Mouse (Mus musculus): Measurements from ENCODE around the gene Mfsd2a. TPM values are rescaled to one million over a fixed set of nuclear protein-coding genes. Genes with fewer than 3 reads are reported as not detected.

The Mfsd2a gene
- polyA plus RNA-seq (2015; fragmentation: Nextera tagmentation; extraction: Ambion mirVana) = 0.05 and 0.06 TPM in 2 replicates

GRCm38 (mm10) chr4:122961100-122961567 is at the start of gene Mfsd2a:
Gene Mfsd2a (minus strand): TSS chr4:122961188.
- no peak within 1 kb of the TSS for H3K27ac ChIP-seq (replicated peaks)
- peak within 1 kb of the TSS; percentile 70 for H3K4me2 ChIP-seq
- H3K9me3 ChIP-seq (replicated peaks) = no peaks in the 10 kb centered on the region
- no peak within 1 kb of the TSS for H3K9ac ChIP-seq
- peaks cover 9% of the 10 kb centered on the region; the same call in 1 of the 2 replicates for H3K4me1 ChIP-seq (replicated peaks)
- no peaks in the 10 kb centered on the region for H3K36me3 ChIP-seq (replicated peaks)
- H3K27me3 ChIP-seq = peaks cover 64% of the 10 kb centered on the region
- ATAC-seq (ENCODE audit: insufficient read depth) = no peak
- H3K4me3 ChIP-seq (replicated peaks) = peak within 1 kb of the TSS; percentile 41
- under 1% methylated on average over 27 of the region's 27 CpGs for WGBS (ENCODE audit: insufficient replicate concordance)

- H3K4me1 ChIP-seq (replicated peaks) = 0 out of 2 replicates have a peak, but pooled peaks cover 7% of the 10 kb centered on the region
- no peaks in the 10 kb centered on the region for H3K36me3 ChIP-seq (replicated peaks)
- WGBS (ENCODE audit: insufficient replicate concordance) = 41% methylated on average over 15 of the region's 15 CpGs
- no peak overlapping the region for H3K4me3 ChIP-seq (replicated peaks)
- H3K27me3 ChIP-seq = peaks cover 13% of the 10 kb centered on the region
- H3K4me2 ChIP-seq = no peak overlapping the region
- ATAC-seq (ENCODE audit: insufficient read depth) = no peak
- no peak overlapping the region for H3K9ac ChIP-seq
- no peaks in the 10 kb centered on the region for H3K9me3 ChIP-seq (replicated peaks)
- peak overlapping the region; percentile 51; the same call in 1 of the 2 replicates for H3K27ac ChIP-seq (replicated peaks)
Observed at GRCm38 (mm10) chr4:123005054-123005966, 44.3 kb upstream of the Mfsd2a start.

- 66% methylated on average over 17 of the region's 17 CpGs for WGBS (ENCODE audit: insufficient replicate concordance)
- Histone ChIP-seq H3K27me3 (peaks cover 58% of the 10 kb centered on the region), H3K4me3 (replicated peaks) (no peak overlapping the region)
Observed at GRCm38 (mm10) chr4:123000617-123001342, 39.8 kb upstream of the Mfsd2a start.

GRCm38 (mm10) chr4:123000130-123000529 is 39.1 kb upstream of the Mfsd2a start:
- Histone ChIP-seq H3K4me1 (replicated peaks) (peaks cover 24% of the 10 kb centered on the region), H3K27ac (replicated peaks) (no peak overlapping the region), H3K9ac (no peak overlapping the region), H3K27me3 (peaks cover 65% of the 10 kb centered on the region), H3K4me3 (replicated peaks) (no peak overlapping the region), H3K36me3 (replicated peaks) (no peaks in the 10 kb centered on the region), H3K9me3 (replicated peaks) (no peaks in the 10 kb centered on the region), H3K4me2 (no peak overlapping the region)
- 63% methylated on average over 14 of the region's 14 CpGs for WGBS (ENCODE audit: insufficient replicate concordance)
- no peak for ATAC-seq (ENCODE audit: insufficient read depth)

More at GRCm38 (mm10) chr4:123000617-123001342, 39.8 kb upstream of the Mfsd2a start:
- Histone ChIP-seq H3K9me3 (replicated peaks) (no peaks in the 10 kb centered on the region), H3K9ac (no peak overlapping the region), H3K4me2 (no peak overlapping the region), H3K27ac (replicated peaks) (no peak overlapping the region), H3K36me3 (replicated peaks) (no peaks in the 10 kb centered on the region), H3K4me1 (replicated peaks) (peaks cover 23% of the 10 kb centered on the region)
- no peak for ATAC-seq (ENCODE audit: insufficient read depth)

GRCm38 (mm10) chr4:122999263-122999691 is 38.3 kb upstream of the Mfsd2a start:
- Histone ChIP-seq H3K27me3 (peaks cover 73% of the 10 kb centered on the region), H3K4me1 (replicated peaks) (peaks cover 20% of the 10 kb centered on the region), H3K27ac (replicated peaks) (no peak overlapping the region), H3K4me3 (replicated peaks) (no peak overlapping the region), H3K4me2 (no peak overlapping the region), H3K36me3 (replicated peaks) (no peaks in the 10 kb centered on the region), H3K9me3 (replicated peaks) (no peaks in the 10 kb centered on the region), H3K9ac (no peak overlapping the region)
- ATAC-seq (ENCODE audit: insufficient read depth) = no peak
- 20% methylated on average over 4 of the region's 4 CpGs for WGBS (ENCODE audit: insufficient replicate concordance)

- Histone ChIP-seq H3K27me3 (peaks cover 76% of the 10 kb centered on the region), H3K27ac (replicated peaks) (no peak overlapping the region), H3K36me3 (replicated peaks) (no peaks in the 10 kb centered on the region), H3K9ac (no peak overlapping the region), H3K4me1 (replicated peaks) (peaks cover 20% of the 10 kb centered on the region), H3K9me3 (replicated peaks) (no peaks in the 10 kb centered on the region), H3K4me2 (peak overlapping the region; percentile 23), H3K4me3 (replicated peaks) (no peak overlapping the region)
- 25% methylated on average over 12 of the region's 12 CpGs for WGBS (ENCODE audit: insufficient replicate concordance)
- ATAC-seq (ENCODE audit: insufficient read depth) = peak; percentile 51
Observed at GRCm38 (mm10) chr4:122998537-122999262, 37.7 kb upstream of the Mfsd2a start.

- Histone ChIP-seq H3K27ac (replicated peaks) (no peak overlapping the region), H3K4me3 (replicated peaks) (peak overlapping the region; percentile 59), H3K4me1 (replicated peaks) (peaks cover 20% of the 10 kb centered on the region), H3K9ac (peak overlapping the region; percentile 32; the same call in 1 of the 2 replicates), H3K9me3 (replicated peaks) (no peaks in the 10 kb centered on the region), H3K27me3 (peaks cover 74% of the 10 kb centered on the region), H3K36me3 (replicated peaks) (no peaks in the 10 kb centered on the region), H3K4me2 (peak overlapping the region; percentile 75)
- ATAC-seq (ENCODE audit: insufficient read depth) = no peak
- WGBS (ENCODE audit: insufficient replicate concordance) = under 1% methylated on average over 47 of the region's 47 CpGs
Observed at GRCm38 (mm10) chr4:122996618-122997381, 35.8 kb upstream of the Mfsd2a start.

- under 1% methylated on average over 32 of the region's 32 CpGs for WGBS (ENCODE audit: insufficient replicate concordance)
- peak overlapping the region; percentile 32; the same call in 1 of the 2 replicates for H3K9ac ChIP-seq
Observed at GRCm38 (mm10) chr4:122996221-122996617, 35.2 kb upstream of the Mfsd2a start.

GRCm38 (mm10) chr4:122995404-122996220 is 34.6 kb upstream of the Mfsd2a start, which contains the start of gene Mycl:
Gene Mycl (plus strand): TSS chr4:122995652.
- peak; percentile 60 for ATAC-seq (ENCODE audit: insufficient read depth)
- under 1% methylated on average over 69 of the region's 69 CpGs for WGBS (ENCODE audit: insufficient replicate concordance)
- no peaks in the 10 kb centered on the region for H3K36me3 ChIP-seq (replicated peaks)
- H3K4me3 ChIP-seq (replicated peaks) = peak within 1 kb of the TSS; percentile 59
- peaks cover 66% of the 10 kb centered on the region for H3K27me3 ChIP-seq
- no peaks in the 10 kb centered on the region for H3K9me3 ChIP-seq (replicated peaks)
- H3K4me2 ChIP-seq = peak within 1 kb of the TSS; percentile 75
- peaks cover 20% of the 10 kb centered on the region for H3K4me1 ChIP-seq (replicated peaks)
- peak within 1 kb of the TSS; percentile 32; the same call in 1 of the 2 replicates for H3K9ac ChIP-seq
- H3K27ac ChIP-seq (replicated peaks) = no peak within 1 kb of the TSS

More at GRCm38 (mm10) chr4:122996221-122996617, 35.2 kb upstream of the Mfsd2a start:
- Histone ChIP-seq H3K4me3 (replicated peaks) (peak overlapping the region; percentile 59), H3K27me3 (peaks cover 72% of the 10 kb centered on the region), H3K36me3 (replicated peaks) (no peaks in the 10 kb centered on the region), H3K4me2 (peak overlapping the region; percentile 75), H3K4me1 (replicated peaks) (peaks cover 20% of the 10 kb centered on the region), H3K27ac (replicated peaks) (no peak overlapping the region), H3K9me3 (replicated peaks) (no peaks in the 10 kb centered on the region)
- ATAC-seq (ENCODE audit: insufficient read depth) = no peak
